Mouse (Mus musculus) spleen, embryonic (tissue): ENCODE results near the gene Ufc1.
"Not testable (repeated sequence)": the region's sequence is repeated elsewhere in the genome, so short reads cannot be mapped to it uniquely, and the experiment has no call there.

Experiments
- CTCF ChIA-PET: fragments of 350-600 bp; sonication (Branson Sonifier 250); formaldehyde crosslinking; loops from one replicate; lab custom pipeline; 2022; lab: Charles Lee

Gene Ufc1

GRCm38 (mm10) chr1:171294298-171295062, at the start of gene Ufc1:
Gene Ufc1, minus strand, starts transcription at chr1:171295024.
- CTCF ChIA-PET = no interaction called here

- CTCF ChIA-PET = interaction anchor here (1.3 kb wide), 1 partner anchor 14 kb away, joined by 4 read pairs; no protein-coding TSS in a partner anchor
Measured at GRCm38 (mm10) chr1:171343922-171344677, 49.3 kb upstream of the Ufc1 start.

- CTCF ChIA-PET = no interaction called here
Measured at GRCm38 (mm10) chr1:171342262-171343207, 47.7 kb upstream of the Ufc1 start.

- CTCF ChIA-PET = interaction anchor here (0.6 to 1.5 kb wide), 3 partner anchors 15 to 175 kb away, joined by 3 to 5 read pairs (median 4); partner anchors contain the start of genes Nit1 and Pfdn2
Measured at GRCm38 (mm10) chr1:171330216-171330560, 35.4 kb upstream of the Ufc1 start.

- CTCF ChIA-PET = interaction anchor here (1.5 kb wide), 1 partner anchor 15 kb away, joined by 4 read pairs; the partner anchor contains the start of genes Nit1 and Pfdn2
Measured at GRCm38 (mm10) chr1:171329433-171330215, 34.8 kb upstream of the Ufc1 start.

- CTCF ChIA-PET = interaction anchor here (0.6 kb wide), 1 partner anchor 34 kb away, joined by 3 read pairs; no protein-coding TSS in a partner anchor
Measured at GRCm38 (mm10) chr1:171328839-171329432, 34.1 kb upstream of the Ufc1 start, which contains the start of gene Dedd. Gene Dedd, plus strand, starts transcription at chr1:171329145.

GRCm38 (mm10) chr1:171328244-171328643, 33.4 kb upstream of the Ufc1 start:
- CTCF ChIA-PET = interaction anchor here (0.6 kb wide), 1 partner anchor 33 kb away, joined by 3 read pairs; no protein-coding TSS in a partner anchor

GRCm38 (mm10) chr1:171326588-171326987, 31.8 kb upstream of the Ufc1 start:
- CTCF ChIA-PET = interaction anchor here (0.7 kb wide), 1 partner anchor 124 kb away, joined by 6 read pairs; no protein-coding TSS in a partner anchor

- CTCF ChIA-PET = no interaction called here
Measured at GRCm38 (mm10) chr1:171325571-171325970, 30.7 kb upstream of the Ufc1 start.

- CTCF ChIA-PET = no interaction called here
Measured at GRCm38 (mm10) chr1:171322012-171322411, 27.2 kb upstream of the Ufc1 start.

- CTCF ChIA-PET = interaction anchor here (0.6 kb wide), 1 partner anchor 19 kb away, joined by 4 read pairs; no protein-coding TSS in a partner anchor
Measured at GRCm38 (mm10) chr1:171321415-171321814, 26.6 kb upstream of the Ufc1 start.

GRCm38 (mm10) chr1:171320151-171320550, 25.3 kb upstream of the Ufc1 start:
- CTCF ChIA-PET = interaction anchor here (1.1 kb wide), 1 partner anchor 25 kb away, joined by 3 read pairs; the partner anchor contains the start of genes Nit1 and Pfdn2

- CTCF ChIA-PET = interaction anchor here (1.1 kb wide), 1 partner anchor 26 kb away, joined by 3 read pairs; the partner anchor contains the start of genes Nit1 and Pfdn2
Measured at GRCm38 (mm10) chr1:171319748-171320147, 24.9 kb upstream of the Ufc1 start.

- CTCF ChIA-PET = no interaction called here
Measured at GRCm38 (mm10) chr1:171309321-171309720, 14.5 kb upstream of the Ufc1 start.

GRCm38 (mm10) chr1:171306157-171306556, 11.3 kb upstream of the Ufc1 start:
- CTCF ChIA-PET = not testable (repeated sequence)

GRCm38 (mm10) chr1:171298226-171298625, 3.4 kb upstream of the Ufc1 start:
- CTCF ChIA-PET = no interaction called here

- CTCF ChIA-PET = interaction anchor here (0.6 kb wide), 1 partner anchor 33 kb away, joined by 3 read pairs; no protein-coding TSS in a partner anchor
Measured at GRCm38 (mm10) chr1:171295063-171295402, 209 bp upstream of the Ufc1 start.

GRCm38 (mm10) chr1:171293906-171294297, 922 bp downstream of the Ufc1 start:
- CTCF ChIA-PET = no interaction called here

- CTCF ChIA-PET = interaction anchor here (0.8 kb wide), 1 partner anchor 16 kb away, joined by 3 read pairs; no protein-coding TSS in a partner anchor
Measured at GRCm38 (mm10) chr1:171293351-171293750, 1.5 kb downstream of the Ufc1 start.
